Mouse (Mus musculus): Measurements from ENCODE around the gene Rnf157.
"Not testable (repeated sequence)": the region's sequence is repeated elsewhere in the genome, so short reads cannot be mapped to it uniquely, and the experiment has no call there.

The Rnf157 gene

DNA sequence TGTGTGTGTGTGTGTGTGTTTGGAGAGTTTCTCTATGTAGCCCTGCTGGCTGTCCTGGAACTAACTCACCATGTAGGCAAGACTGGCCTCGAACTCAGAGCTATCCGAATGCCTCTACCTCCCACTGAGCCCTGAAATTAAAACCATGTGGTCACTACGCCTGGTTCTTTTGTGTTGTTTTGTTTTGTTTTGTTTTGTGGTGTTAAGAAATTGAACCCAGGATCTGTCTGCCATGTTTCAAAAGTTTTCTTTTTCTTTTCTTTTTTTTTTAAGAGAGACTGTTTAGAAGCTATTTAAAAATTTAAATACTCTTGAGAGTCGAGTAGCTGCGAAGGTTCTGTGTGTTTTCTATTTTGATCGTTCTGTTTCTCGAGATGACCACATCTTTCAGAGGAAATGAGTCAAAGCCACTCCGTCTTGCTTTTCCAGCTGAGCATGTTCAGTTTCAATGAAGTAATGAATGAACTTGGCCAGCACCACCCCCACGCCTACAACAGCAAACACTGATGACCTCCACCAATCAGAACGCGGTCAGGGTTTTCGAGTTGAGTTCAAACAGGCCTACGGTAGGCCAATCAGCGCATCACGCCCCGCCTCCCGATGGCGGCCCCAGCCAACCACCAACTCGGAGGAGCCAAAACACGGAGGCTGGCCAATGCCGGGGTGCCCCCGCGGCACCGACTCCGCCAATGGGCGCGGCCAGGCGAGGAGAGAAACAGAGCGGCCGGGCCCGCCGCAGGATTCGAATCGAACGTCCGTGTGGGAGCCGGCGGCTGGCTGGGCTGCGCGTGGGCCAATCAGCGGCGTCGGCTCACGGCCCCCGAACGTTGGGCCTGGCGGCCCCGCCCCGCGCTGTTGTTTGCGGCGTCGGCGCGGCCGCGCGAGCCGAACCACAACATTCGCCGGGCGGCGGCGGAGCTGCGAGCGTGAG lies 20.8 kb upstream of the Rnf157 start, which contains the start of gene Ubald2:
TSS of gene Ubald2 (plus strand) at position 739 of the 931 bp plus-strand sequence.
- peak; percentile 99 for DNase-seq (ENCODE audit: low spot score)

- DNase-seq (ENCODE audit: low spot score): no peak
These were observed 19.9 kb upstream of the Rnf157 start for GRCm38 (mm10) chr11:116432593-116433355.

DNA sequence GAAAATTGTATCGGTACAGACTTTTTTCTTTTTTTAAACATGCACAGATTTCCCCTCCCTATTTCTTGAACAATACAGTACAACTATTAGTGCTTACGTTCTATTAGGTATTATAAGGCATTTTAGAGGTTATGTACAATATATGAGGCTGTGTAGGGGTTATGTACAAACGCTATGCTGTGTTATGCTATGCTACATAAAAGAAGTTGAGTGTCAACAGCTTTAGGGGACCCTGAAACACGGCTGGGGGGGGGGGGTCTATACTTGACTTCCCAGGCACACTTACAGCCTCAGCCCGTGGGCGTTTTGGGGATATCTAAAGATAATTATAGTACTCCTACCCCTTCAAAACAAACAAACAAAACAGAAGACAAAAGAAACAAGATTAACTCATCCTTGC lies 19.3 kb upstream of the Rnf157 start:
- DNase-seq (ENCODE audit: low spot score): no peak

- DNase-seq (ENCODE audit: low spot score): no peak
These were observed 18.7 kb upstream of the Rnf157 start for GRCm38 (mm10) chr11:116431428-116432077.

DNA sequence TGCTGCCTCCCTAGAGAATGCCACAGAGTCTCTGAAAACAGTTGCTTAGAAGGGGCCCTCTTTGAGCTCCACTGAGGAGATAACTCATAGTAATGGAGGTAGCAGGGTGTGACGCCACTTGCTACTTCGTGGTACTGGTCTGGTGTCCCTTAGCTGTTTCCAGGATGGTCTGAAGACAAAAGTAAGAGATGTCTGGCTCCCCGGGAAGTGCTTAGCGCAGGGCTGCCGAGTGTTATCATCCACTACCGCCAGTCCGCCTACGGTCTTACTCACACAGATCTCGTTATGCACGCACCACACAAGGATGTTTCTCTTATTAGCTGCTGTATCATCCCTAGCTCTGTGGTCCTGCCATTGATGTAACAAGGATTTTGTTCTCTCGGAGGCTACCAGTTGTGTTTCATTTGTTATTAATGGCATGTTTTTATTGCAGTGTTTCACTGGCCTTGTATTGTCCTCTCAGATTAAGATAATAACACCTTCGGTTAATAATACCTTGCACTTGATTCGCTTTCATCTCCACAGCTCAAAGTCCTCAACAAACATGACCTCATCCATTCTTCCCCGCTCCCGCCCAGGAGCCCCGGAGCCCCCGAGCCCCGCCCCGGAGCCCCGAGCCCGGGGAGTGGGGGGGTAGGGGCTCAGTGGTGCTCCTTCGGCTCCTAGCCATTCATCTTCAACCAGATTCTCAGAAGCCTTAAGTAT lies 18.0 kb upstream of the Rnf157 start:
- DNase-seq (ENCODE audit: low spot score): no peak

GRCm38 (mm10) chr11:116429862-116430613 lies 17.2 kb upstream of the Rnf157 start:
- no peak for DNase-seq (ENCODE audit: low spot score)

DNA sequence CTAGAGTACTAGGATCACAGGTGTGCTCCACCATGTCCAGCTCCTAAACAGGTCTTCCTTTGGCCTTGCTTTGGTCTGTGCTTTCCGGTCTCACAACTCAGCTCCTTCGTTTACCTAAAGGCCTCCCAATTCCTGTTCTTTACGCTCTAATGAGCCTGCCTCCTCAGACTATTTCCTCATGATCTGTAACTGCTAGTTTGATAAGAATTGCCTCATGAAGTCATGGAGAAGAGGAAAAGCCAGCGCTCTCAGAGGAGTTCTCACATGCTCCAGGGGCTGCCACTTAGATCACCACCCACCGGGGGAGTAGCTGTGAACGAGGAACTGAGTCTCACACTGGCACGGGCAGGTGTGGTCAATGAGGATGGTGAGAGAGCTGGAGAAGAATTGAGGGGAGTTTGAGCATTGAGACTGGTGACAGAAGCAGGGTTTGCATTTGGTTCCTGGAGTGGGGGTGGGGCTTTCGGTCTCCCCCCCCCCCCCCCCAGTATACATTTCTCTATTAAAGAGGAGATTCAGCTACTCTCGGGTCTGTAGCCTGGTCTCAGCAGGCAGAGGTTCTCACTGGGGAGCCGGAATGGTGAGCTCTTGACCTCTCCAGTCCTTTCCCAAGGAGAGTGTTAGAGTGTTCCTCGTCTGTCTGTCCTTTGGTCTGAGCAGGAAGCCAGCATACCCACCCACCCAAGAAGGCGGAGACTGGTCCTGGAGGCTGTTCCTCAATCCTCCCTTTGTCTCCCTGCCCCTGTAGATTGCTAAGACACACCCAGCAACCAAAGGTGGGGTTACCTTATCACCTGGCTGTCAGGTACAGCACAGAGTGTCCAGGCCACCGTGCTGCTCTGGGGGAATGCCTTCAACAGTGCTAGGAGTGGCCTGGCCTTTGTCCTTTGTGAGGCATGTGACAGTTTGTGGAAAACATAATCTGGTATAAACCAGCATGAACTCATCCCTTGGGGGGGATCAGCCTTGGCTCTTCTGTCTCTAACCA lies 16.3 kb upstream of the Rnf157 start:
- DNase-seq (ENCODE audit: low spot score): no peak

- no peak for DNase-seq (ENCODE audit: low spot score)
These were observed 14.2 kb upstream of the Rnf157 start for GRCm38 (mm10) chr11:116426852-116427575.

- not testable (repeated sequence) for DNase-seq (ENCODE audit: low spot score)
These were observed 13.5 kb upstream of the Rnf157 start for GRCm38 (mm10) chr11:116426328-116426727.

DNA sequence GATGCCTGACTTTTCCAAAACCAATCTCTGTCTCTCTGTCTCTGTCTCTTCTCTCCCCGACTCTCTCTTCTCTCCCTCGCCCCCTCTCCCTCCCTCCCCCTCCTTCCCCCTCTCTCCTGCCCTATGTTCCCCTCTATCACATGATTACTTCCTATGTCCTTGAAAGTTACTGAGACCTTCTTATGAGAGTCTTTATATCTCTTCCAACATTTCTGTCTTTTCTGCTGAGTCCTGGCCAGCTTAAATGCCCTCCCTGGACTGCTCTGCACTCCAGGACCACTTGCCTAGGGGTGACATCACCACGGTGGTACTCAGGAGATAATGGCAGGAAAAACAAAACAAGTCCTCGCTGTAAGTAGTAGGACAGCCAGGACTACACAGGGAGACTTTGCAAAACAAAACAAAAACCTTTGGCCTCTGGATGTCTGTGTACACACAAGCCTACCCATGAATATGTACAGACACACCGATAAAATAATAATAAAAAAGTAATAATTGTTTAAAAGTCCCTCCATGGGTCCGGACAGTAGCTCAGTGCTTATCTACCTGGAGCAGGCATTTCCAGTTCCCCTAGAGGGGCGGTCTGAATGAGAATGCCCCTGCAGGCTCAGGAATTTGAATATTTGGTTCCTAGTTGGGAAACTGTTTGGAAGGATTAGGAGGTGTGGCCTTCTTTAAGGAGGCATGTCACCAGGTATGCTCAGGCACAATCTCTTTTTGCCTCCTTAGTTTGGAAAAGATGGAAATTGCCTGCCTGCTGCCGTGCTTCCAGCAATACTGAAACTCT lies 12.0 kb upstream of the Rnf157 start:
- DNase-seq (ENCODE audit: low spot score): no peak

DNA sequence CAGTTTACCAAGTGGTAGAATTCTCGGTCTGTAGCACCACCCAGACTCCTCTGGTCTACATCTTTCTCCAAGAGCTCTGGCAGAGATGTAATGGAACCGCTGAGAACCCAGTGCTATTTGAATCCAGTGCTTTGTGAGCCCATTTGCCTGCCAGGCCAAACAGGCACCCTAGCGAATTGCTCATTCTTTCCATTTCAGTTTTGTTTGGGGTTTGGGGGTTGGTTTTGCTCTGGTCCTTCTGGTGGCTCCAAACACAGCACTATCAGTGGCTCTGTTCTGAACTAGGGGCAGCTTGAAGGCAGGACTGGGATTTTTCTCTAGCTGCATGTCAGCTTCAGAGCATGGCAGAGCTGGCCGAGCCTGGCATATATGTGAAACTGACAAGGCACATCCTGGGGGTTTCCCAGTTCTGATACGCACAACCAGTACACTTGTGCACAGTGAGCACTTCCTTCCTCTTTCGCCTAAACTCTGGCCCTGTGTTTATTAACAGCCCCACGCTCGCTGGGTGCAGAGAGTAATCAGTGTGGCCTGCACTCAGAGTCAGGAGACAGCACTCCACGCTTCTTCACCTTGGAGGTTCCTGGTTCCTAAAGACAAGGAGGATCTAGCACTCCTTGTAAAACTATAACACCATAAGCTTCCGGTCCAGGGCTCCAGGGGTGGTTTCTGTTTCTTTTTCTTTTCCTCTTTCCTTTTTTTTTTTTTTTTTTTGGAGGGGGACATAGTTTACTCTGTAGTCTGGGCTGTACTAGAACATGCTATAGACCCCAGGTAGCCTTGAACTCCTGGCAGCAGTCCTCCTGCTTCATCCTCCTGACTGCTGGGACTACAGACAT lies 11.2 kb upstream of the Rnf157 start:
- no peak for DNase-seq (ENCODE audit: low spot score)

GRCm38 (mm10) chr11:116423214-116423613 lies 10.4 kb upstream of the Rnf157 start:
- DNase-seq (ENCODE audit: low spot score): no peak

DNA sequence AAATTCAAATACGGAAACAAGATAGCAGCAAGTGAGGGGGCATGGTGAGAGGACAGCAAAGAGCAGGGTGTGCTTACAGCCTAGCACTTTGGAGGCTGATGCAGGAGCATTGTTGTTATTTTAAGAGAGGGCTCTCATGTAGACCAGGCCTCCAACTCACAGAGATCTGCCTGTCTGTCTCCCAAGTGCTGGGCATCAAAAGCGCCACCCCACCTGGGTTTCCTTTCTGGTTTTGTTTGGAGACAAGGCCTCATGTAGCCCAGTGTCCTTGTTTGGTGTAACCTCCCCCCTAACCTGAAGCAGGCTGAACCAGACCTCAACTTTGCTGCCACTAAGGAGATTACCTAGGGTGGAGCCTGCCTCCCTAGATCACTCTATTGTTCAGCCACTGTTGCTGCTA lies 9.7 kb upstream of the Rnf157 start:
- DNase-seq (ENCODE audit: low spot score): no peak

DNA sequence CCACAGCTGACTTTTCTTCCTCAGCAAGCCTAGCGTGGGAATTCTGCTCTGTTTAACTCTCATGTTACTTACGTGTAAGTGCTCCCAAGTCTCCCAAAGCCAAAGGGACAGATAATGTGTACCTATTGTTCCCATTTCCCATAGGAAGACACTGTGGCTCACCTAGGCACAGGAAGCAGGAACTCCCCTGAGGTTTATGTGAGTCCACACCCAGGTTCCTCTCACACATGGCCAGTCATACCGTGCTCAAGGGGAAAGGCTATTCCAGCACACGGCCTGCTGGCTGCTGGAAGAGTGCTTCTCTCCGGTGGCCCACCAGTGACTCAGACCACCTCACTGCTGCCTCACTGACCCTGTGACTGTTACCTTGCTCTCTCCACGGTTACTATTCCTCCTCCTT lies 8.3 kb upstream of the Rnf157 start:
- no peak for DNase-seq (ENCODE audit: low spot score)

DNA sequence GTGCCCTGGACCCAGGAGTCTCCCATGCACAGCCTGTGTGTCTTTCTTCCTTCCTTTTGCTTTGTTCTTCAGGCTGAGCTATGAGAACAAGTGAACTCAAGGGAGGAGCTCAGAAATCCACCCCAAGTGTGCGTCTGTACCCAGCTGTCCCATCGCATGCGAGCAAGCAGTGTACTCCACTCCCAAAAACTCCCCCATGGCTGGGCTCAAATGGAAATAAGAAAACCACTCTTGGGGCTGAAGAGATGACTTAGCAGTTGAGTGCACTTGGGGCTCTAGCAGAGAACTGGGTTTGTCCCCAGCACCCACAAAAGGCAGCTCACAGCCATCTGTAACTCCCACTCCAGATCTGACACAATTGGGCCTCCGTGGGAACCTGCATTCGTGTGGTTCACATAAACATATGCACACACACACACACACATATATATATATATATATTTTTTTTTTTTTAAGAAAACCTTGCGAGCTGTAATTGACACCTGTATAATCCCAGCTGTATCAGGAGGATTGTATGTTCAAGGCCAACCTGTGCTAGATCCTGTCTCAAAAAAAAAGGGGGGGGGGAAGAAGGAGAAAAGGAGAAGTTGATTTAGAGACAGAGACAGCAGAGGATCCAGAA lies 6.1 kb upstream of the Rnf157 start:
- DNase-seq (ENCODE audit: low spot score): no peak

DNA sequence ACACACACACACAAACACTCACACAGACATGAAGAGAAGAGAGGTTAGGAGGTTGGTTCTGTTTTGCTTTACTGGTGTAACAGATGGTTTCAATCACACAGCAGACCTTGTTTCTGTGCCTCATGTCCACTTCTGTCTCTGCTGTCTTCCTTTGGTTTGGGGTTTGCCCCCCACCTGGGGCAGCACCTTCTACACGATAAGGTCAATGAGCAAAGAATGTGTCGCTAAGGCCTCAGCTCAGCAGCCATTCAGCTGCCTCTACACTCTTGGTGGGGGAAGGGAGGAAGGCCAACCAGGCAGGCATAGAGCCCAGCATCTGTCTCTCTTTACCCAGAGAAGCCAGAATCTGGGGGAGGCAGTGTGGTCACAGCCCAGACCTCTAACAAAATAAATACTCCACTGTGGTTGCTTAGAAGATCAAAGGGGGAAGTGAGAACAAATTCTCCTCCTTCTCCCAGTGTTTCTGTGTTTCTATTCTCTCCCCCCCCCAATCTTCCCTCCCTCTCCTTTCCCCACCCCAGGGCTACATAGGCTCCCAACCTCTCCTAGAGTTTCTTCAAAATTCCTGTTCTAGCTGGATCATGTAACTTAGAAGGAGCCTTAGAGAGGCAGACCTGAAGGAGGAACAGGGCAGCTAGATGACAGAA lies 5.5 kb upstream of the Rnf157 start:
- DNase-seq (ENCODE audit: low spot score): peak; percentile 29
